Mouse (Mus musculus) liver, adult 2 months (tissue): ENCODE measurements around the gene Klrb1.

Experiments
- CTCF ChIP-seq: fragments of 200-500 bp; IDR thresholded peaks from 2 replicates; pipeline ENCODE4 v1.5.1; 2011; ENCODE audit warnings: low read depth, low read length, control low read depth
- POLR2A ChIP-seq: fragments of 200-500 bp; IDR thresholded peaks from 2 replicates; pipeline ENCODE4 v1.6.1; 2011; ENCODE audit warnings: low read length, control low read depth; ENCODE audit not compliant: insufficient read depth; ENCODE audit errors: extremely low read depth

DNA sequence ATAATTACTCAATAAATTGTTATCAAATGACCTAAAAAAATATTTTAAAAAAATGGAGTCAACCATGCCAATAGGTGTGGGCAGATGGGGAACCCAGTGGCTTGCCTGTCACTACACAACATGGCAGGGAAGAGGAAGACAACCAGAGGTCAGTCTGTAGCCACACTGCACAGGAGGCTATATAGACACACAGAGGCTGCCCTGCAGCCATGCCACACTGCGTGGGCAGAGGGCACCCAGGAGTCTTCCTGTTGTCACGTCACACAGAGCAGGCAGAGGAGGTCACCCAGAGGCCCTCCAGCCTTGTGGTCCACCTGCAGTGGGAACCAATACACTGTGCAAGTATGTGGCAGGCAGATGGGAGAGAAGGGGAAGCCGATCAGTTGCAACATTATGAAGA, 21.2 kb downstream of the Klrb1 start:
- TF ChIP-seq CTCF = no peak
- no peak for TF ChIP-seq POLR2A
